1 mouse cellular context compared by ENCODE assay signal in genomic region chr19:56546031-56546430, GRCm38 (mm10).
TF ChIP-seq lines count a peak whose summit lies in the region.

No protein-coding gene starts in this region.

TF ChIP-seq in CH12.LX, 34 proteins besides CTCF, POLR2A, EP300 and RAD21 (continued from another document):
- peak; percentile 58 for TF ChIP-seq MEF2A (IDR thresholded peaks at IDR 0.05; ENCODE audit: borderline replicate concordance, low read depth, low read length)
- TF ChIP-seq NELFE (IDR thresholded peaks at IDR 0.05; ENCODE audit: low read depth, low read length), result no peak
- no peak for TF ChIP-seq MAZ (IDR thresholded peaks at IDR 0.05; ENCODE audit: low read depth, low read length)
- TF ChIP-seq USF1 (IDR thresholded peaks at IDR 0.05; ENCODE audit: low read depth, low read length), result no peak
- no peak for TF ChIP-seq TCF12 (IDR thresholded peaks at IDR 0.05; ENCODE audit: low read depth, low read length)
- no peak for TF ChIP-seq MAFK (IDR thresholded peaks at IDR 0.05; ENCODE audit: insufficient replicate concordance, low read length)
- TF ChIP-seq RCOR1 (conservative IDR thresholded peaks at IDR 0.05; ENCODE audit: low read depth, low read length), result no peak
- TF ChIP-seq JUND (conservative IDR thresholded peaks at IDR 0.05; ENCODE audit: low read depth, low read length), result peak; percentile 87
